Mouse (Mus musculus): ENCODE data around the gene Frmd4a.

DNA sequence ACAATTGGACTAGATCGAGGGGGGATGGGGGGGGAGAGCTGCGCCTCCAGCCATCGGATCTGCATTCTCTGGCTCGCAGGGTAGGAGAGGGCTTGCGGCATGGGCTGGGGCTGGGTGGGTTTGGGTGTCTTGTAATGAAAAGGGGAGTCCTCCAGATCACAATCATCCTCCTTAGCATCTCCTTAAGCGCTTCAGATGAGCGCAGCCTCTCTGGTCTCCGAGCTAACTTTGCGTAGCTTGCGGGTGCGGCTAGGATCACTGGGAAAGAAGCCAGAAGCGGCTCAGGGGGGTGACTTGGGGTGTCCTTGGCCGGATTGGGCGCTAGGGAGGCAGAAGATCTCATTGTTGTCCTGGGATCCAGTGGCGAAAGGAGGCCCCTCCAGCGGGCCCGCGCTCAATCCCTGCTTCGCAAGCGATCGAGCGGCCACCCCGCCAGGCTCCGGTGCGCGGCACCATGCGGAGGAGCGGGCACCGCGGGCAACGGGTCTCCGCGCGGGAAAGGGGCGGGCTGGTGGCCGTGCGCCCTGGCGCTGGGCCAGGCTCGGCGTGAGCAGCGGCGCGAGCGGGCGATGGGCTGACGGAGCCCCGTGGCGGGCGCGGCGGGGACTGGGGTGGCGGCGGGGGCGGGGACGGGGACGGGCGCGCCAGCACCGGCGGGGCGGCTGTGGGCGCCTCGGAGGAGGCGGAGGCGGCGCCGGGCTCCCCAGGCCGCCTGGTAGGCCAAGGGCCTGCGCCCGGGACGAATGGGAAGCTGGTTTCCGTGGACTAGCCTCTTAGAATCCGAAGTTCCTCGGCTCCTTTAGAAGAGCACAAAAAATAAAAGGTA lies 383.5 kb downstream of the Frmd4a start:
- TF ChIP-seq CTCF (IDR thresholded peaks at IDR 0.05; ENCODE audit: borderline replicate concordance, extremely low read depth, insufficient read depth, insufficient read length) (no peak), POLR2A (IDR thresholded peaks at IDR 0.05; ENCODE audit: borderline replicate concordance, extremely low read depth, insufficient read depth, insufficient read length, poor library complexity, severe bottlenecking) (peak; percentile 8)
